Mouse (Mus musculus) thymus, postnatal 25 days (tissue): Measurements from ENCODE around the gene Ppl.

Experiments used
- DNase-seq: peaks from one replicate; pipeline ENCODE4 v3.0.0; 2022

Gene Ppl

GRCm38 (mm10) chr16:5123476-5123875 lies 8.7 kb downstream of the Ppl start:
- DNase-seq, result no peak

- no peak for DNase-seq
These were observed 12.4 kb downstream of the Ppl start for GRCm38 (mm10) chr16:5119845-5120244.

GRCm38 (mm10) chr16:5119385-5119784 lies 12.8 kb downstream of the Ppl start:
- no peak for DNase-seq

DNA sequence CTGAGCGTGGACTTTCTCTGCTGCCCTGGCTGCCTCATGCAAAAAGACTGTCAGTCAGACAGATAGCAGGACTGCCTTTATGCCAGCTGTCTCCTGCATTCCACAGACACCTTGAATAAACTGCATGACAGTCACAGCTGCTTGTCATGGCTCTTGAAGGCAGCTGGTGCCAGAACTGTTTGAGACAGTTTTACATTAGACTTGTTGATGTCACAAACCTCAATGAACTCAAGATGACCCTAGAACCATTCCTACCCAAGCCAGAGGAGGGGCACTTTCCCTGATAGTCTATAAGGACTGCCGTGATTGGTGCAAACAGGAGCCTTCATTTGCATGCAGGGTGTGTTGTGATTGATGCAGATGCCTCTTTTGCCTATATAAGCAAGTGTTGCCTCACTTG lies 18.6 kb downstream of the Ppl start:
- no peak for DNase-seq

GRCm38 (mm10) chr16:5113002-5113550 lies 19.1 kb downstream of the Ppl start:
- DNase-seq, result no peak

GRCm38 (mm10) chr16:5111021-5111420 lies 21.2 kb downstream of the Ppl start:
- no peak for DNase-seq

- DNase-seq, result no peak
These were observed 22.3 kb downstream of the Ppl start for GRCm38 (mm10) chr16:5109877-5110276.

DNA sequence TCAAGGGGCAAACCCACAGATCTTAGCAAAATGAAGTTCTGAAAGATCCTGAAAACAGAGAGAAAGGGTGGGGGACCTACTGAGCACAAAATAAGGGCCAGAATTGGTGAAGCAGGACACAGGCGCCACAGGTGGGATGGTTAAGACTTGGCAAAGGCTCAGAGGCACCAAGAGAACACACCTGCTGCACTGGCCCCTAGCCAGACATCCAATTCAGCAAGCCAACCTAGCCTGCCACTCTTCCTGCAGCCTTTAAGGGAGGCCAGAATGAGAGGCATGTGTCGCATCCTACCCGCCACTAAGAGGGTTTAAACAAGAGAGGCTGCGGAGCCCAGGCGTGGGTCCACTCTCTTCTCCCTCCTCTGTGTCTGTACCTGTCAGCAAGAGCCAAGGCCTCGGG lies 31.2 kb downstream of the Ppl start:
- DNase-seq, result no peak

DNA sequence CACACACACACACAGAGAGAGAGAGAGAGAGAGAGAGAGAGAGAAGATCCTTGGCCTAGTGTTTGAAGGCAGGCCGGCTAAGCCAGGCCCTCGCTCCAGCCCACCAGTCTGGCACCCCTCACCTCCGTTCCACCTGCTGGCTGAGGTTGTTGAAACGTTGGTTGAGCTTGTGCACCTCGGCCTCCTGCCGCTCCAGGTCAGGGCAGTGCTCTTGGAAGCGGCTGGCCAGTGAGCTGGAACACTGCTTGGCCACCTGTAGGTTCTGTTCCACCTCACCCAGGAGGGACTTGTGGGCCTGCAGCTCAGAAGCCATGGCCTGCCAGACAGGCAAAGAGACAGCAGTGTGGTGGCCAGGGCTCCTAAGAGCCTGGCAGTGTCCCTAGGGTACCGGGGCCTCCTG lies 35.7 kb downstream of the Ppl start:
- DNase-seq, result no peak

DNA sequence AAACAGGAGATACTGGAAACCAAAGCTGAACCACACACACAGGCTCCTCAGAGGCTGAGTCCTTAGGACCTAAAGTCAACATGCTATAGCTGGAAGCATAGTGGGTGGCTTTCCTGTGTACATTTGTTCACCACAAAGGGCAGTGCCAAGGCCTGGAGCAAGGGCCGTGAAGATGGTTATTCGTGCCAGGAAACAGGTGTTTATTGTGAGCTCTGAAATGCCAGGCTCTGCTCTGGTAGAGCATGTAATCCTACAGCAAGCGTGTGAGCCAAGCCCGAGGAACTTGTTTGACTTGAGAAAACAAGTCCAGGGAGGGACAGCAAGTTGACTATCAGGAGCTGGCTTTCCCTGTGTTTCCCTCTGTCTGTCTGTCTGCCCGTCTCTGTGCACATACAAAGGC lies 38.9 kb downstream of the Ppl start:
- DNase-seq, result no peak

GRCm38 (mm10) chr16:5089021-5089420 lies 43.2 kb downstream of the Ppl start:
- no peak for DNase-seq

- no peak for DNase-seq
These were observed 46.0 kb downstream of the Ppl start for GRCm38 (mm10) chr16:5086179-5086578.

DNA sequence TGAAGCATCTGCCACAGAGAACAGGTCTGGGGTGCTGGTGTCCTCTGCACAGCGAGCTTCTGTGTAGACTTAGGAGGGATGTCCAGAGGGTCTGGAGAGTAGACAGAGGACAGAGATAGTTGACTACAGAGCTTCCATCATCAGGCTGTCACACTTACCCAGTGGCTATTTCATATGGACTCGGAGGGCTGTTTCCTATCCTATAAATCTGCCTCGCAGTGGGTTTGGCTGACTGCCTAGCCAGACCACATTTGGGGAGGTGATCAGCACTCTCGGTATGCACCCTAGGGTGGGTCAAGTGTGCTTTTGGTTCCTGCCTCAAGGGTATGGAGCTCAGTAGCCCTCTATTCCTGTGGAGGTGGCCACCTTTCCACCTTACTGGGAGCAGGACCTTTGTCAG lies 47.0 kb downstream of the Ppl start:
- DNase-seq, result no peak

- DNase-seq, result no peak
These were observed 57.9 kb downstream of the Ppl start for GRCm38 (mm10) chr16:5074341-5074740.

DNA sequence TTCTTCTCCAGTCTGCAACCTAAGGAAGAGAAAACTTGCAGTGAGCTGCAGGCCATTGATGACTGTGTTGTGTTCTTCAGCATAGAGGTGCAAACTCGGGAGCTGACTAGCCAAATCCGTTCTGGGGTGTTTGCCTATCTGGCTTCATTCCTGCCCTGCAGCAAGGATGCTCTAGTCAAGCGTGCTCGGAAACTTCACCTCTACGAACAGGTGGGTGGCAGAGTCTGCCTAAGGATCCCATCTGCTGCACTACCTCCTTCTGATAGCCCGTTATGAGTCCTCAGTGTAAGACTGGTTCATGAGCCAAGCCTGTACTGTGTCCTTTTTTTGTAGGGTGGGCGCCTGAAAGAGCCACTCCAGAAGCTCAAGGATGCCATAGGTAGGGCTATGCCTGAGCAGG lies 60.2 kb downstream of the Ppl start:
- DNase-seq, result no peak

GRCm38 (mm10) chr16:5070321-5070720 lies 61.9 kb downstream of the Ppl start:
- DNase-seq, result no peak

- no peak for DNase-seq
These were observed 68.7 kb downstream of the Ppl start for GRCm38 (mm10) chr16:5063472-5063871.

- no peak for DNase-seq
These were observed 74.1 kb downstream of the Ppl start for GRCm38 (mm10) chr16:5058114-5058513.

DNA sequence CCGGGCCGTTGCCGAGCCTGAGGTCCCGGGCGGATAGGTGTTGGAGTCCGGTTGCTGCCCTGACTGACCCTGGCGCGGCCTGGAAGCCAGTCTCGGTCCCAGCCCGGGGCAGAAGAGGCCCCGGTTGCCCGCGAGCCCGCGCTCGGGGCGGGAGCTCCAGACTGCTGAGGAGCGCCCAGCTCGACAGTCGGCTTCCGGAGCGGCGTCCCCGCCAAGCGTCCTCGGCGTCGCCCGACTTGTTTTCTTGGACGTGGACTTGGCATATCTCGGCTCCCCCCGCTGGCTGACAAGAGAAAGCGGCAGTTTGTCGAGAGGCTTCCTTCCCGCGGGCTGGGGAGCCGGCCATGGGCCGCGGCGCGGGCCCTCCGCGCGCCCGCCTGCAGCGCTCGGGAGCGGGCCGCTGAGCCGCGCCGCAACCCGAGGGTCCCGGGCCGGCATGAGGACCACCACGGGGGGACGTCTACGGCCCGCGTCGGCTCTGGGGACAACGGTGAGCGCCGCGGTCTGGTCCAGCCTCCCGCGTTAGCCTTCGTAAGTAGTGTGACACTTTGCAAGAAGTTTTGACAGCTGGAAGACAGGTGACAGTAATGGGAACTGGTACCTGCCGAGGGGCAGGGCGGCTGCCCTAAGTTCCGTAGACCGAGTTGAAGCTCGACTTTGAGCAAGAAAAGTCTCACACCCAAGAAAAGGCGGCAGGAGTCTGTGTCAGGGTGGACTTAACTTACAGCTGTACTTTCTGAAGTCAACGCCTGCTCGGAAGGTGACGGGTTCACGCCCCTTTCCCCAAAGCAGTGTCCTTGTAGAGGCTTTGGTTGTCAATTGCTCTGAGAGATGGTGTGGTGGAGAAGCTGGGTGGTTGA lies 81.7 kb downstream of the Ppl start:
- peak; percentile 87 for DNase-seq

- DNase-seq, result peak; percentile 99
These were observed 82.4 kb downstream of the Ppl start, which contains the start of the genes Glyr1 and Ubn1 for GRCm38 (mm10) chr16:5049774-5050234. TSS of gene Glyr1 (minus strand) at chr16:5049863. TSS of gene Ubn1 (plus strand) at chr16:5050057.

DNA sequence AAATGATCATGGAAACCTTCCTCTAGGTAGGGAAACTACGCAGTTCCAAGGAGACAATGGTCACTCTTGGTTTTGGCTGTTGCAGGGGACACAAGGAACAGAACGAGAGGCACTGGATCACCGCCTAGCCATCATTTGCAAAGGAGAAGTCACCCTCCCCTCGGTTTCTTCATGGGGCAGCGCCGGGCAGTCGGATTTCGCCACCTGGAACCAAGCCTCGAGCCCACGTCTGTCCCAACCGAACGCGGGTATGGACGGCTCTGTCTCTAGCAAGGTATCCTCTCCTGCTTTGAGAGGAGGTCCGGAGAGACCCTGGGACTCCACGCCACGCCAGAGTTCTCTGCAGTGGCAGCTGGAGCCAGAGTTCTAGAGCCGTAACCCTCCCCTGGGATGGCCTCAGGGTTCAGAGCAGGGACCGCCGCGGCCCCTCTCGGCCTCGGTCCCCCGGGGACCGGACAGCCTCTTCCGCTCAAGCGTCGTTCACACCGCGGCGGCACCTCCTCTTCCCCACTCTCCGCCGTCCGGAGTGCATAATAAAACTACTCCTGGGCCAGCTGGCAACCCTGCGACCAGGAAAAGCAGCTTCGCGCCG lies 82.9 kb downstream of the Ppl start:
- no peak for DNase-seq

DNA sequence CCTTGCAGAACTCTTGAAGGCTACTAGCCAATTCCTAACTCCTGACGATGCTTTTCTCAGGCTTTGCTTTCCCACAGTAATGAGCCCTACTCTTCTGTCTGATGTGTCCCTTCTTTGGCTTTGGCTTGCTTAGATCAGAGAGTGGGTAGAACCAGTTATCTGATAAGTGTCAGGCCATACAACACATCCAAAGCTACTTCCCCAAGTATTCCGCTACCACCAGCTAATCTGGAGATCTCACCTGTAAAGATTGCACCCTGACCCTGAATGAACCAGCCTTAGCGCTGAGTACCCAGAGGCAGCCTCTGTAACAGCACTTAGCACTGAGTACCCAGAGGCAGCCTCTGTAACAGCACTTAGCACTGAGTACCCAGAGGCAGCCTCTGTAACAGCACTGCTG lies 86.9 kb downstream of the Ppl start:
- no peak for DNase-seq

DNA sequence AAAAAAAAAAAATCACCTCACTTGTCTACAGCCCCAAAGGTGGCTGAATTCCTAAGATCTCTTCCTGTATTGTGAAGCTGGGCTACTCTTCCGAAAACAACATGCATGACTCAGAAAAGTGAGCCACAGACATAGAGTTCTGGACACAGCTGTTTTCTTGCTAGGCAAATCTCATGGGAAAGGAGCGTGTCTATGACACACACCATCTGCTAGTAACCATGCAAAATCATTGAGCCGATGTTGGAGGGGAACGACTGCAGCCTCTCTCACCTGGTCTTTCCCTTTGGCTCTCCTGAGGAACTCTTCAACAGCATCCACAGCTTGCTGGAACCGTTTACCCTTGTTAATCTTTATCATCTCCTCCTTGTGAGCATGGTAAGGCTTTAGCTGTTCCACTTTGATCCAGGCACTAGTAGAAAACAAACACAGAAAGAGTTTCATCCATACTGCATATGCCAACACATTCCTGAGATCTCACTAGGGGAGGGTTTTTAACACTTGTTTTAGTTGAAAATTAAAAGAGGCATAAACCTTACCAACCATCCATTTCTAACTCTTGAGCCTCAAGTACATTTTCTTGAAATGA lies 95.5 kb downstream of the Ppl start:
- no peak for DNase-seq
